Mouse (Mus musculus): ENCODE measurements around the gene Ntf3. TPM values are rescaled to one million over a fixed set of nuclear protein-coding genes. Genes with fewer than 3 reads are reported as not detected.

Ntf3 gene
- total and polyA plus RNA-seq, 2 experiments from 2014 or later: 14.1 to 14.4 TPM

DNA sequence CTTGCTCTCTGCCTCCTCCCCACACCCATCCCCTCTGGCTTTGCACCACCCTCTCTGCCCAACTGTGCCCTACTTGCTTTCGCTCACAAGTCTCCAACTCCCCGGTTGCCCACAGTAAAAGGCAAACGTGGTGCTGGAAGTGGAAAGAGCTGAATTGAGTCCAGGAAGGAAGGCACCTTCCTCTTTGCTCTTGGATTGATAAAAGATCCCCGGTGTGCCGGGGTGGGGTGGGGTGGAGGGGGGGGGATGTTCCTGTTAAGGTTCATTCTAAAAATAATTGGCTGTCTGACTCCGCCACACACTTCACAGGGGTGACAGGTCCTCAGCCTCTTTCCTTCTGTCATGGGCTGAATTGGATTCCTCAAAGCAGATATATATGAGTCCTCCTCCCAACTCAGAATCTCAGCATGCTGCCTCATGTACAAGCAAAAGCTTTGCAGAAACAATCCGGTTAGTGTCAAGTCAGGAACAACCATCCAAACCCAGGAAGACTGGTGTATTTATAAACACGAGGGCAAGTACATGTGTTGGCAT is 24.6 kb downstream of the Ntf3 start:
- no peak overlapping the region for H3K9ac ChIP-seq
- H3K27me3 ChIP-seq (ENCODE audit: insufficient read depth, low read length): no peaks in the 10 kb centered on the region
- H3K36me3 ChIP-seq (ENCODE audit: insufficient read depth): no peaks in the 10 kb centered on the region
- DNase-seq: no peak
- no peak overlapping the region for H3K4me2 ChIP-seq (ENCODE audit: low read depth)
- no peak overlapping the region for H3K4me3 ChIP-seq (ENCODE audit: low read depth, low read length)
- no peak for ATAC-seq
- no peak overlapping the region for H3K27ac ChIP-seq (ENCODE audit: low read depth, low read length)
- H3K4me1 ChIP-seq (ENCODE audit: insufficient read depth): no peaks in the 10 kb centered on the region
- WGBS: 77% methylated on average over 8 of the region's 8 CpGs
- TF ChIP-seq CTCF (IDR thresholded peaks at IDR 0.05; ENCODE audit: low read depth): no peak
- no peaks in the 10 kb centered on the region for H3K9me3 ChIP-seq (ENCODE audit: low read length)

DNA sequence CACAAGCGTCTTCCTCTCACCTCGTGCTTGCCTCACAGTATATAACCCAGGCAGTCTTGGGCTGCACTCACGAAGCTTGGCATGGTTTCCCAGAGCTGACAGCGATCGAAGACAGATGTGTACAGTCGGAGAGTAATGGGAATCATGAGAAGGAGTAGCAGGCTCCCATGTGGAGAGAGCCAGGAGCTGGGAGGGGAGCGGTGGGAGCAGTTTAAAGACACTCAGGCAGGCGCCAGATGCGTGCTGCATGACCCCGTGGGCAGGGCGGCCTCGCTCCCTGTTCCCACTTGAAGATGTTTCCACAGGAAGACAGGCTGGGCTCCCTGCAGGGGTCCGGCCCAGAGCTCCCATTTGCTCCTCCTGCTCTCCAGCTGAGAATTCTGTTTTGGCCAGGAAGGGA is 25.2 kb downstream of the Ntf3 start:
- 78% methylated on average over 13 of the region's 13 CpGs for WGBS
- H3K4me2 ChIP-seq (ENCODE audit: low read depth): no peak overlapping the region
- no peaks in the 10 kb centered on the region for H3K36me3 ChIP-seq (ENCODE audit: insufficient read depth)
- no peaks in the 10 kb centered on the region for H3K4me1 ChIP-seq (ENCODE audit: insufficient read depth)
- H3K4me3 ChIP-seq (ENCODE audit: low read depth, low read length): no peak overlapping the region
- H3K9me3 ChIP-seq (ENCODE audit: low read length): no peaks in the 10 kb centered on the region
- no peak overlapping the region for H3K27ac ChIP-seq (ENCODE audit: low read depth, low read length)
- TF ChIP-seq CTCF (IDR thresholded peaks at IDR 0.05; ENCODE audit: low read depth): no peak
- no peaks in the 10 kb centered on the region for H3K27me3 ChIP-seq (ENCODE audit: insufficient read depth, low read length)
- DNase-seq: no peak
- no peak for ATAC-seq
- no peak overlapping the region for H3K9ac ChIP-seq

DNA sequence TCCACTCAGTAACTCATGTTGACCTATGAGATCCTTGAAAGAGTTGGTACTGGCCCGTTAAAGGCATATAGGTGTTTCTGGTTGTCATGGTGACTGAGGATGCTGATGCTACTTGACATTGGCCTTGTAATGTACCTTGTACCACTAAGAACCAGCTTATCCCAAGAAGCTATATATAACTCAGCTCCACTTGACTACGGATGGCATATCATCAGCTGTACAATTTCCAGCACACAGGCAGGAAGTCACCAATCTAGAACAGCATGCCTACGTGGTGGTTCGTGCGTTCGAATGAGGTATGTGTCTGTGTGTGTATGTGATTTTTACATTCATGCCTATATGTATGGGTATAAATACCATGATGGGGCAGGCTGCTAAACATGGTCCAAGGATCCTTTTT is 25.7 kb downstream of the Ntf3 start:
- no peak overlapping the region for H3K4me3 ChIP-seq (ENCODE audit: low read depth, low read length)

DNA sequence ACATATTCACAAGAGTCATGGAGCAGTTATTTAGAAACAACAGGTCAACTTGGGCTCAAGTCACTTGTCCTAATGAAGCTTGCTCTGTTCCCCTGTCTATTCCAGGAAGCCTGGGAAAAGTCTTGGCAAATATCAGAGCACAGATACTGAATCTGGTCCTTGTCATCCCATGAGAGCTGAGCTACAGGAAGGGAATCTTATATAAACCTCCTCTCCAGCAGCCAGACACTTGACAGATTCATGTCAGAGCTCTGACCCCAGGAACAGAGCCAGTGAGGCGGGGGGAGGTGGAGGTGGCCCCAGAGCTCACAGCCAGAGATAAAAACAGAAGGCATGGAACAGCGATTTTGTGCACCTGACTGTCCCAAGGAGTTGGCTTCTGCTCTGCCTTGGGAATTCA is 26.3 kb downstream of the Ntf3 start:
- DNase-seq: no peak
- WGBS: 80% methylated on average over 2 of the region's 2 CpGs
- Histone ChIP-seq H3K27me3 (ENCODE audit: insufficient read depth, low read length) (no peaks in the 10 kb centered on the region), H3K27ac (ENCODE audit: low read depth, low read length) (no peak overlapping the region), H3K36me3 (ENCODE audit: insufficient read depth) (no peaks in the 10 kb centered on the region), H3K4me1 (ENCODE audit: insufficient read depth) (no peaks in the 10 kb centered on the region), H3K4me2 (ENCODE audit: low read depth) (no peak overlapping the region), H3K9me3 (ENCODE audit: low read length) (no peaks in the 10 kb centered on the region), H3K9ac (no peak overlapping the region), H3K4me3 (ENCODE audit: low read depth, low read length) (no peak overlapping the region)
- ATAC-seq: no peak
- no peak for TF ChIP-seq CTCF (IDR thresholded peaks at IDR 0.05; ENCODE audit: low read depth)

More for the DNA sequence above, 25.7 kb downstream of the Ntf3 start:
- no peak overlapping the region for H3K4me2 ChIP-seq (ENCODE audit: low read depth)
- no peaks in the 10 kb centered on the region for H3K4me1 ChIP-seq (ENCODE audit: insufficient read depth)
- ATAC-seq (no peak; the same call in 1 of the 2 replicates), DNase-seq (no peak)
- H3K27ac ChIP-seq (ENCODE audit: low read depth, low read length): no peak overlapping the region
- no peaks in the 10 kb centered on the region for H3K36me3 ChIP-seq (ENCODE audit: insufficient read depth)
- no peak for TF ChIP-seq CTCF (IDR thresholded peaks at IDR 0.05; ENCODE audit: low read depth)
- H3K9ac ChIP-seq: no peak overlapping the region
- no peaks in the 10 kb centered on the region for H3K9me3 ChIP-seq (ENCODE audit: low read length)
- no peaks in the 10 kb centered on the region for H3K27me3 ChIP-seq (ENCODE audit: insufficient read depth, low read length)
- WGBS: 90% methylated on average over 6 of the region's 6 CpGs

DNA sequence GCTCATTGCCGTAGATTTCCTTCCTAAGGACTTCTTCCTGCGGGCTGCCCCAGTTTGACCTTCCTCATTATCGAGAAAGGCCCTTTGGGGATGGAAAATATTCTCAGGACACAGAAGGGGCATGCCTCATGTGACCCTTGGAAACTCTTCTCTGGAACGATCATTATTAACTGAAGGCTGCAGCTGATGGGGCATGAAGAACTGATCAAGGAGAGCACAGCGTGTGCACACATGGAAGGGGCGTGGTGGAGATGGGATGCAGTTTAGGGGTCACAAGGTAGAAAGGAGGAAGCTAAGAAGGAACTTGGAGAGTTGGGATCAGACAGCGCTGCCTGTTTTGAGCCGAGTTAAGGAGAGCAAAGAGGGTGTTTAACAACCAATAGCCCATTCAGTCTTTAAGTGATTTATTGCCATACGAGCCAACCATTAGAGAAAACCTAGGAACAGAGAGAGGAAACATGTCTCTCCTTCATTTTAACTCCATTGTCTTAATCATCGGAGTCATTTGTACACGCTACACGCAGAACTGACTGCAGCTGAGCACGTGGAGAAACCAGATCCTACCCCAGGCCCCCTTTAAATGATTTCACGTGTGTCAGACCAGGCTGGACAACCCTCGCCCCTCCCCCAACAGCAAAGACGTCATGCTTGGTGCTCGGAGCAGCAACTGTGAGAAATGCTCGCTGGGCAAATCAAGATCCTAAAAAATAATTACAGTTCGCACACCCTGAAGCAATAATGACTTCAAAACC is 32.4 kb downstream of the Ntf3 start:
- no peak overlapping the region for H3K9ac ChIP-seq
- H3K36me3 ChIP-seq (ENCODE audit: insufficient read depth): no peaks in the 10 kb centered on the region
- ATAC-seq (no peak), DNase-seq (no peak)
- H3K27ac ChIP-seq (ENCODE audit: low read depth, low read length): no peak overlapping the region
- no peaks in the 10 kb centered on the region for H3K4me1 ChIP-seq (ENCODE audit: insufficient read depth)
- no peak for TF ChIP-seq CTCF (IDR thresholded peaks at IDR 0.05; ENCODE audit: low read depth)
- no peak overlapping the region for H3K4me3 ChIP-seq (ENCODE audit: low read depth, low read length)
- H3K27me3 ChIP-seq (ENCODE audit: insufficient read depth, low read length): no peaks in the 10 kb centered on the region
- no peaks in the 10 kb centered on the region for H3K9me3 ChIP-seq (ENCODE audit: low read length)
- no peak overlapping the region for H3K4me2 ChIP-seq (ENCODE audit: low read depth)
- WGBS: 84% methylated on average over 19 of the region's 19 CpGs

DNA sequence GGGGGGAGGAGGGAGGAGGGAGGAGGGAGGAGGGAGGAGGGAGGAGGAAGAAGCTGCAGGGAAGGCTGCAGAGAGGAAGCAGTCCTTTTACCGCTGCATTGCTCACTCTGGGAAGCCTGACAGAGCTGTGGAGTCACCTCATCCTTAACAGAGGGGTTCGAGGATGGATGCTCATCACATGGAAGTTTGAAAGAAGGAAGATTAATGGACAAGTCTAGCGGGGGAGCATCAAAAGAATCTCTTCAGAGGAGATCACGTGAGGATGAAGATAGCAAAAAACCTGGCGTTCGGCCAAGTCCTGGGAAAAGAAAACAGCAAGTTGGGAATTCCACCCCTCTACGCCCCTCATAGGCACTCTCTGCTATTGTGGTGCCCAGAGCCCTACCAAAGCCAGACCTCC is 38.5 kb downstream of the Ntf3 start:
- 52% methylated on average over 7 of the region's 7 CpGs for WGBS
- ATAC-seq (no peak), DNase-seq (no peak)
- no peak for TF ChIP-seq CTCF (IDR thresholded peaks at IDR 0.05; ENCODE audit: low read depth)
- Histone ChIP-seq H3K9me3 (ENCODE audit: low read length) (no peaks in the 10 kb centered on the region), H3K27me3 (ENCODE audit: insufficient read depth, low read length) (no peaks in the 10 kb centered on the region), H3K4me1 (ENCODE audit: insufficient read depth) (no peaks in the 10 kb centered on the region), H3K9ac (no peak overlapping the region), H3K27ac (ENCODE audit: low read depth, low read length) (no peak overlapping the region), H3K4me2 (ENCODE audit: low read depth) (no peak overlapping the region), H3K4me3 (ENCODE audit: low read depth, low read length) (no peak overlapping the region), H3K36me3 (ENCODE audit: insufficient read depth) (no peaks in the 10 kb centered on the region)

DNA sequence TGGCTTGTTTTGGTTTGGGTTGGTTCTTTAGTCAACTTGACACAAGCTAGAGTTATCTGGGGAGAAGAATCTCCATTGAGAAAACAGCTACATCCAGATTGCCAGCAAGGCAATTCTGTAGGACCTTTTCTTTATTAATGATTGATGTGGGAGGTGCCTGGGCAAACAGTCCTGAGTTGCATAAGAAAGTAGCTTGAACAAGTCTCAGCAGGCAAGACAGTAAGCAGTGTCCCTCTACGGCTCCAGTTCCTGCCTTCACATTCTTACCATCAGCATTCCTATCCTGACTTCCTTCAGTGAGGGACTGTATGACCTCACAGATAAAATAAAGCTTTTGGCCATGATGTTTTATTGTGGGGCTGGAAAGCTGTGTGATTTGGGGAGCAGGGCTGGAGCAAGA is 48.5 kb downstream of the Ntf3 start:
- TF ChIP-seq CTCF (IDR thresholded peaks at IDR 0.05; ENCODE audit: low read depth): no peak
- no peak for ATAC-seq

More for the DNA sequence above, 48.5 kb downstream of the Ntf3 start:
- Histone ChIP-seq H3K4me2 (ENCODE audit: low read depth) (no peak overlapping the region), H3K36me3 (ENCODE audit: insufficient read depth) (no peaks in the 10 kb centered on the region), H3K4me1 (ENCODE audit: insufficient read depth) (no peaks in the 10 kb centered on the region), H3K9me3 (ENCODE audit: low read length) (no peaks in the 10 kb centered on the region), H3K27ac (ENCODE audit: low read depth, low read length) (no peak overlapping the region), H3K9ac (no peak overlapping the region), H3K27me3 (ENCODE audit: insufficient read depth, low read length) (no peaks in the 10 kb centered on the region), H3K4me3 (ENCODE audit: low read depth, low read length) (no peak overlapping the region)
- WGBS: 76% methylated on average over 1 of the region's 1 CpGs
- no peak for DNase-seq

Data from forebrain, postnatal 0 days (tissue).